Mouse (Mus musculus) gonadal fat pad, adult 2 months (tissue): ENCODE measurements around the gene Anxa9. TPM values are rescaled to one million over a fixed set of nuclear protein-coding genes. Genes with fewer than 3 reads are reported as not detected.

Source experiments
- DNase-seq: peaks from one replicate; pipeline ENCODE4 v3.0.0-alpha.2; 2012; ENCODE audit warnings: low read depth
- polyA plus RNA-seq: library from polyadenylated mRNA; depleted of rRNA; stranded (reverse); fragments of >200 nt; gene quantifications from 2 replicates; pipeline ENCODE4 v1.2.3, GENCODE M21; 2012

Anxa9 gene
- polyA plus RNA-seq, 1 experiment, result 26.0 TPM

- no peak for DNase-seq
Observed at GRCm38 (mm10) chr3:95314075-95314474, 7.1 kb upstream of the Anxa9 start.

DNA sequence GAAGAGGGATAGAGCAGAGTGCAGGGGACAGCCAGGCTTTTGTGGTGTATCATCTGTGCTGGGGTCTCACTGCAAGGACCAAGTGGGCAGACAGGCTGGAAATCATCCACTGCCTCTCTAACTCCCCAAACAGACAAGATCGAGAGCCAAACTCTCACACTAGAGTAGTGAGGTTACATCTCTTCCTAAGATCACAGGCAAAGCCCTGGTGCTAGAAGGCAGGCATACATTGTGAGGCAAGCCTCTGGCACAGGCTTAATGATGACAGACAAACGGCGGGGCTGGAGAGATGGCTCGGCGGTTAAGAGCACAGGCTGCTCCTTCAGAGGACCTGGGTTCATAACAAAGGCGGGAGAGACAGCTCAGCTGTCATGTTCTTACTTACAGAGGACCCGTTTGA, 6.5 kb upstream of the Anxa9 start:
- DNase-seq, result no peak

- no peak for DNase-seq
Observed at GRCm38 (mm10) chr3:95312623-95313022, 5.6 kb upstream of the Anxa9 start.

DNA sequence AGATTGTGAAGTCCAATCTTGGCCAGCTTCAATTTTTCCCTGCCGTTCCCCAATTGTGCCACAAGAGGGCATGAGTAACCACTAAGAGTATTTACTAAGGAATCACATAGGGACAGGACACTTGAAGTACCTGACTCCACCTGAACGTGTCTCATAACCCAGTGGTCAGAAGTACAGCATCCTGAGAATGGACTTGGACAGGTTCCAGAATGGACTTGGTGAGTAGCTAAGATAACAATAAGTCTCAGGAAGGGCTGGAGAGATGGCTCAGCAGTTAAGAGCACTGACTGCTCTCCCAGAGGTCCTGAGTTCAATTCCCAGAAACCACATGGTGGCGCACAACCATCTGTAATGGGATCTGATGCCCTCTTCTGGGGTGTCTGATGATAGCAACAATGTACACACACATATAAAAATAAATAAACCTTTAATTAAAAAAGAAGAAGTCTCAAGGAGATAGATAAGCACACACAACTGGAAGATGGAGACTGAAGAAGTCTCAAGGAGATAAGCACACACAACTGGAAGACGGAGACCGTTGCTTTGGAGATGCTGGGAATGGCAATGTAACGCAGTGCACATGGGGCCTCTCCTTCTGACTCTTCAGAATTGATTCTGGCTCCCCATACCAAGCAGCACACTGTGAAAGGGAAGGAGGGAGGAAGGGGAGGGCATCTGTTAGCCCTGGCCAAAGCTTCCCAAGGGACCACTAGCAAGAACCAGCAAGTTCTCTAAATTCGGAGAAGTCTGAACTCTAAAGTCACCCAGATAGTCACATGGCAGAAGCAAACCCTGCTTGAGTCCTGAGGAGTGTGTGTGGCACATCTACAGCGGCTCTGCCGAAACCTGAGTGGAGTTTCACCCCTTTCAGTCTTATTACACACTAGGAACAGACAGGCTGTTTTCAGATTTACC, 4.2 kb upstream of the Anxa9 start:
- no peak for DNase-seq

DNA sequence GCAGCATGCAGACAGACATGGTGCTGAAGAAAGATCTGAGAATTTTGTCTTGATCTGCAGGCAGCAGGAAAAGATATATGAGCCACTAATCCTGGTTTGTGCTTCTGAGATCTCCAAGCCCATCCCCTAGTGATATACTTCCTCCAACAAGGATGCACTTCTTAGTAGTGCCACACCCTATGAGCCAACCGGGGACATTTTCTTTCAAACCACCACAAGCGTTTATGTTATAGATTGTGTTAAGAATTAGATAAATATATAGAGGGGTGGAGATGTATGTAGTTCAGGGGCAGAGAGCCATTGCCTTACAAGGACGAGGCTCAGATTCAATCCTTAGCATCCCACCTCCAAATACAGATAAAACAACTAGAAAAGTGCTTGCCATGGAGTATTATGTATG, 3.5 kb upstream of the Anxa9 start:
- no peak for DNase-seq

GRCm38 (mm10) chr3:95306244-95306643, 732 bp downstream of the Anxa9 start:
- DNase-seq, result no peak

DNA sequence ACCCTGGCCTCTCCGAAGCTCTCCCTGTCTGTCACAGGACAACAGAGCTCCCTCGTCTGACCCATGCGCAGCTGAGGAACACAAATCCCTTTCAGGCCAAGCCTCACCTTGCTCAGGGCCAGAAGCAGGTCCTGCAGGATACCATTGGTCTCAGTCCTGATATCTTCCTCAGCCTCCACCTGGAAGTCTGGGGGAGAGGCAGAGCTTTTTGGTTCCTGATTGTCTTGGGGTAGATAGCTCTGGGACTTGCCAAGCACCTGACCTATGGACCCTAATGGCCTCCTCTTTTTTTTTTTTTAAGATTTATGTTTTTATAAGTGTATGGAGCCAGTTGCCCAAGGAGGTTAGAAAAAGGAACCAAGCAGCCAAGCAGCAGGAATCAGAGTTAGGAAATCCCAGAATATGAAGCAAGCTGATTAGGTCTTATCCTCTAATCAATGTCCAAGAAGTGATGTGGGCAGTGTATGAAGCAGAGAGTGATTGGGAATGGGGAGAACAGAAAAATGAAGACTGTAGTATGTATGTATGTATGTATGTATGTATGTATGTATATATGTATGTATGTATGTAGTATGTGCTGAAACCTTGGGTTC, 5.7 kb downstream of the Anxa9 start:
- DNase-seq, result no peak

- peak; percentile 95 for DNase-seq
Observed at GRCm38 (mm10) chr3:95298018-95298417, 9.0 kb downstream of the Anxa9 start.

GRCm38 (mm10) chr3:95296103-95296469, 10.9 kb downstream of the Anxa9 start:
- no peak for DNase-seq

- no peak for DNase-seq
Observed at GRCm38 (mm10) chr3:95295321-95296102, 11.5 kb downstream of the Anxa9 start.

- no peak for DNase-seq
Observed at GRCm38 (mm10) chr3:95294718-95295117, 12.3 kb downstream of the Anxa9 start.

GRCm38 (mm10) chr3:95294316-95294715, 12.7 kb downstream of the Anxa9 start:
- no peak for DNase-seq

- DNase-seq, result no peak
Observed at GRCm38 (mm10) chr3:95293537-95293936, 13.4 kb downstream of the Anxa9 start.

GRCm38 (mm10) chr3:95292899-95293298, 14.1 kb downstream of the Anxa9 start:
- no peak for DNase-seq

GRCm38 (mm10) chr3:95291041-95291440, 15.9 kb downstream of the Anxa9 start:
- no peak for DNase-seq

- no peak for DNase-seq
Observed at GRCm38 (mm10) chr3:95290156-95290555, 16.8 kb downstream of the Anxa9 start.

- DNase-seq, result no peak
Observed at GRCm38 (mm10) chr3:95289419-95289818, 17.6 kb downstream of the Anxa9 start.

DNA sequence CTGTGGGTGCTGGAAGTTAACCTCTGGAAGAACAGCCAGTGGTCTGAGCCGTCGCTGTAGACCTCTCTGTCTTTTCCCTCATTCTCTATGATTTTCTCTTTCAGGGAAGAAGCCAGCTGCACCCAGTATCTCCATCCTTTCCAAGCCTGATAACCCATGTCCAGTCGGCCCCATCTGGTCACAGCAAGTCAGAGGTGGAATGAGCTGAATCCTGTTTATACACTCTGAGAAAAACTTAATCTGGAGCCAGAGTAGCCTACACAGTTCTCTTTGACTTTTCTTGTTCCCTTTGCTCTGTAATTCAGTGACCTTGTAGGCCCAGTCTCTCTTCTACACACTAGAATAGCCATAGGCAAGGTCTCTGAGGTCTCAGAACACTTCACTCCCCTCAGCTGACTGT, 19.4 kb downstream of the Anxa9 start:
- DNase-seq, result no peak

DNA sequence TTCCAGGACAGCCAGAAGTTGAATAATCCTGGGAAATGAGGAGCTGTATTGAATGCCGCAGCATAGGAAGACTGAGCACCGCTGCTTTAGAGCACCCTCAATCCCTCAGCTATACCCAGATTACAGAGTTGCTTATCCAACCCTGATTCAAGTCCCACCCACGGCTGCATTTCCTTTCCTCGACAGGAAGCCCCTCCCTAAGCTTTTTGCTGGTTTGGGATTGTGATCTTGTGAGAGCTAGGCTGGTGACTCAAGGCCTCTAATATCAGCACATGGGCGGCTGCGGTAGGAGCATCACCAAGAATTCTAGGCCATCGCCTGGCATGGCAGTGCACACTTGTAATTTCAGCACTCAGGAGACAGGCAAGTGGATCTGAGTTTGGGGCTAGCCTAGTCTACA, 20.5 kb downstream of the Anxa9 start:
- DNase-seq, result no peak

DNA sequence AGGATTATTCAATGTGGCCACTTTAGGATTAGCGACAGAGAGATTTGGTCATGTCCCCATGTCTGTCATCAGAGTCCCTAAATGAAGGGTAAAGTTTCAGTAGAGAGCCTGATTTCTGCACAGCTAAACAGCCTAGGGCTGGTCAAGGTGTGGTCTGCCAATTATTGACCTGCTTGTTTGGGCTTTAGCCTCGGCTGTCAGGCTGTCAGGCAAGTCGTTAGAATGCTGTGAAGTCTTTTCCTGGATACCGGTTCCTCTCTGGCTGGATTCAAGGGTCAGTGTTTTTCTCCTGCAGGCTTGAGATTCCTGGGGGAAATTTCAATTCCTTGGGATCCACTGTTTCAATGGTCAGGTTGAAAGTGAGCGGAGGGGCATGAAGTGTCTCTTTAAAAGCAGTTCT, 21.0 kb downstream of the Anxa9 start:
- no peak for DNase-seq

- DNase-seq, result no peak
Observed at GRCm38 (mm10) chr3:95285390-95285789, 21.6 kb downstream of the Anxa9 start.

DNA sequence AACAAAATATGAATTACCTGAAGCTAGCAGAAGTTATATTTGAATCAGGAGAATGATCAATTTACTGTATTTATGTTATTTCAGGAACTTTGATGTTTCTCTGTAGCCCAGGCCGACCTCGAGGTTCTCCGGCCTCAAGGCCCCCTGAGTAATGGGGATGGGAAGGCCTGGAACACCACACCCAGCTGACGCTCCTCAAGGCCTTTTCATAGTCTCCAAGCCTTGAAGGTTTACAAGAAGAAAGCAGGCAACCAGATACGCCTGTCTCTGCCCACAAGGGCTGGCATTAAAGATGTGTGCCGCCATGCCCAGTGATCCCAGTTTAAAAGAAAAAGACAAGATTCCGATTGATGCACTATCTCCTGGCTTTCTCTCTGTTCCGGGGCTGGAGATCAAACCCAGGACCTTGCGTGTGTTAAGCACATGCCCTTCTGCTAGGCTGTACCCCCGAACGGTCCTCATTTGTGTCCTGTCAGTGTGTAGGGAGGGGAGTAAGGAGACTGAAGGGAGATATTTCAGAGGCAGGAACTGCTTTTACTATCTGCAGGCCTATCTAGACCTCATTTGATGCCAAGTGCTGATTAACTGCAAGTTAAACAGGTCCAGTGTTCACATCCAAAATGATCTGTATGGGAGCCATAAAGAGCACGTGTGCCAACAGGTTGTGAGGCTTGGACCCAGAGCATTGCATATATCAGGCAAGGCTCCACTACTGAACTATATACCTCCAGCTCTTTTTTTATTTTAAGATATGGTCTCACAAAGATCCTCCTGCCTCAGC, 22.3 kb downstream of the Anxa9 start:
- no peak for DNase-seq
